Mouse (Mus musculus) liver, embryonic 11.5 days (tissue): ENCODE measurements at regions not wholly inside any gene's neighbourhood (a gene's known extent, or its start where the extent isn't known, plus 50 kb on each side); places are given as distances from the start of the nearest gene placed in this dataset.

Experiments used
- ATAC-seq: fragments of 200-750 bp; cut with Nextera tagmentation; replicated peaks from 2 replicates; pipeline ENCODE4 v1.8.0; 2017; ENCODE audit warnings: moderate number of reproducible peaks, mild to moderate bottlenecking, moderate TSS enrichment, moderate library complexity; ENCODE audit not compliant: low FRiP score
- DNase-seq: peaks from one replicate; pipeline ENCODE4 v3.0.0-alpha.2; 2017; ENCODE audit warnings: low spot score
- H3K27ac ChIP-seq: fragments of 300-500 bp; sonication (generic); 2 replicates; pipeline ENCODE4 v1.5.1; 2014; ENCODE audit warnings: mild to moderate bottlenecking, low read depth, low read length, control low read depth
- H3K27me3 ChIP-seq: fragments of 300-500 bp; sonication (generic); replicated peaks from 2 replicates; pipeline ENCODE4 v1.6.1; 2014; ENCODE audit warnings: low read length, mixed read lengths; ENCODE audit not compliant: control insufficient read depth, insufficient read depth
- H3K36me3 ChIP-seq: fragments of 300-500 bp; sonication (generic); 2 replicates; pipeline ENCODE4 v1.6.1; 2014; ENCODE audit warnings: mild to moderate bottlenecking, low read length, moderate library complexity, mixed read lengths; ENCODE audit not compliant: control insufficient read depth, insufficient read depth
- H3K4me1 ChIP-seq: fragments of 300-500 bp; sonication (generic); replicated peaks from 2 replicates; pipeline ENCODE4 v1.6.1; 2014; ENCODE audit warnings: low read length, mixed read lengths; ENCODE audit not compliant: control insufficient read depth, insufficient read depth
- H3K4me2 ChIP-seq: fragments of 300-500 bp; sonication (generic); 2 replicates; pipeline ENCODE4 v1.6.1; 2014; ENCODE audit warnings: mild to moderate bottlenecking, control low read depth, moderate library complexity
- H3K4me3 ChIP-seq: fragments of 300-500 bp; sonication (generic); 2 replicates; pipeline ENCODE4 v1.5.1; 2014; ENCODE audit warnings: low read depth, low read length, control low read depth
- H3K9ac ChIP-seq: fragments of 300-500 bp; sonication (generic); 2 replicates; pipeline ENCODE4 v1.6.1; 2014; ENCODE audit warnings: low read depth, low read length, control low read depth
- H3K9me3 ChIP-seq: fragments of 300-500 bp; sonication (generic); 2 replicates; pipeline ENCODE4 v1.6.1; 2016; ENCODE audit warnings: low read length, inconsistent platforms, mixed read lengths; ENCODE audit not compliant: control insufficient read depth
- WGBS: fragments of 180-500 bp; shearing (Covaris S2); extraction: QIAGEN DNeasy Blood & Tissue Kit; methylation state at CpG from one replicate; pipeline ENCODE4 v1.1.7; 2014; 5-methylcytosine and 5-hydroxymethylcytosine counted together

DNA sequence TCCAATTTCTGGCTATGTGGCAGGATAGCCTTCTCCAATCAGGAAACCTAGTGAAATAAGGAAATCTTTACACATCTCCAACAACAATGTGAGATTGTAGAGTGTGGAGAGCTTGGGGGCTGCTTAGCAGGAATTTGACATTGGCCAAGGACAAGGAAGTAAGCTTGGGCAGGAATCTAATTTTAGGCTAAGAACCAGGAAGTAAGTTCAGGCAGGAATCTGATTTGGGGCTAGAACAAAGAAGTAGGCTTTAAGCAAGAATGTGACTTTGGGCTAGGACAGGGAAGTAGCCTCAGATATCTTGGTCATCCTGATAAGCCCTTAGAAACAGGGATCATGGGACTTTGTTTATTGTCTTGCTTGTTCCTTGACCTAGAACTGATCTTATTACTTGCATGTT lies 117.6 kb upstream of the Hmga2 start:
- no peaks in the 10 kb centered on the region for H3K9me3 ChIP-seq
- H3K4me1 ChIP-seq = no peaks in the 10 kb centered on the region

DNA sequence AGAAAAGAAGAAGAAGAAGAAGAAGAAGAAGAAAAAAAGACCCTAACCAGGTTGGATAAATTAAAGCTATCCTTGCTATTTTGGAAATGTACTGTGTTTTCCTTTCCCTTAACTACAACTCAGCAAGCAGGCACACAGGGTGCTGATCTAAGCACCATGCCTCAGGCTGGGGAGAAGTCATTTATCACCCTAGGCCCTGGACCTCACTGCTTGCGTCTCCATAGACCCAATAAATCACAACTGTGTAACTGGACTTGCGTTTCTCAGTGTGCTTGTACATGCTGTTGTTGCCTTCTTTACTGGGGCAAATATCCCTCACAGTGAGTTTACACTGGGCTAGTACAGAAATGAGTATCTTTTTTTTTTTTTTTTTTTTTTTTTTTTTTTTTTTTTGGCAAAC lies 113.4 kb upstream of the Hmga2 start:
- no peaks in the 10 kb centered on the region for H3K4me1 ChIP-seq
- no peak overlapping the region for H3K9ac ChIP-seq
- no peaks in the 10 kb centered on the region for H3K9me3 ChIP-seq
- H3K27me3 ChIP-seq = no peaks in the 10 kb centered on the region
- H3K4me2 ChIP-seq = no peak overlapping the region
- H3K36me3 ChIP-seq = no peaks in the 10 kb centered on the region
- DNase-seq (no peak), ATAC-seq (no peak)
- H3K4me3 ChIP-seq = no peak overlapping the region
- 71% methylated on average over 2 of the region's 2 CpGs for WGBS
- no peak overlapping the region for H3K27ac ChIP-seq

More for the DNA sequence above, 117.6 kb upstream of the Hmga2 start:
- ATAC-seq (no peak), DNase-seq (no peak)
- H3K4me2 ChIP-seq = no peak overlapping the region
- H3K4me3 ChIP-seq = no peak overlapping the region
- no peak overlapping the region for H3K27ac ChIP-seq
- H3K27me3 ChIP-seq = no peaks in the 10 kb centered on the region
- no peaks in the 10 kb centered on the region for H3K36me3 ChIP-seq
- no peak overlapping the region for H3K9ac ChIP-seq

DNA sequence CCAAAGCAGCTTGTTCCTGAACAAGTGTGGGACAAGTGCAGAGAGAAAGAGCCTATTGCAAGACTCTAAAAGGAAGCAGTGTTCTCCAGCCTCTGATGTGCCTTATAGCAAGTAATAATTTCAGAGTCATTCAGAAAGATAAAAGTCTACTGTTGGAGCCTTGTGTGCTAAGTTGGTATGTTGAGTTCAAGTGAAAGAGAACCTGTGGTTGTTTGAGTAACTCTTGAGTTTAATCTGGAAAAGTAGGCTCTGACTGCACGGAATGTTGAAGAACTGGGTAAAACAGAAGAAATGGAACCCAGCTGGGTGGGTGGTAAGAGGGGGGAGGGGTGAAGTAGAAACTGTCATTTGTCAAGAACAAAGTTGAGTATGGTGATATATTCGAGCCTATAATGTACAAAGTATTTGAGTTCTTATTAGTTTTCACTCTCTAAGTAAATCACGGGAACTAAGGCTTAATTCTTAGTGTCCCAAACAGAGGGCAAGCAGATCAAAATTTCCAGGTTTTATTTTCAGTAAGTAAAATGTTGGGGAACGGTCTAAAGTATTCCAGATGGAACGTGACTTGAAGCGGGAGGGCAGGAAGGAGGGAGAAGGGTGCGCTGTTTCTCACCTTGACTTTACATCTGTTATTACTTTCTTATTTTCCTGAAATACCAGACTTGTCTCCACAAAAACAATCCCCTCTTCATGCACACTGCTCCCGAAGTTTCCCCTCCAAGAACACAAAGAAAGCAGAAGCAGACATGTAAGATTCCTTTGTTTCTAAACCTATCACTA lies 111.8 kb upstream of the Hmga2 start:
- no peak overlapping the region for H3K9ac ChIP-seq
- no peak overlapping the region for H3K27ac ChIP-seq
- ATAC-seq = no peak
- no peaks in the 10 kb centered on the region for H3K4me1 ChIP-seq
- H3K9me3 ChIP-seq = no peaks in the 10 kb centered on the region
- no peaks in the 10 kb centered on the region for H3K27me3 ChIP-seq
- no peak overlapping the region for H3K4me3 ChIP-seq
- 73% methylated on average over 8 of the region's 8 CpGs for whole genome bisulfite sequencing
- H3K4me2 ChIP-seq = no peak overlapping the region
- DNase-seq = no peak
- H3K36me3 ChIP-seq = no peaks in the 10 kb centered on the region

GRCm38 (mm10) chr10:120587179-120587578 lies 110.9 kb upstream of the Hmga2 start:
- 76% methylated on average over 3 of the region's 3 CpGs for WGBS
- DNase-seq = no peak

DNA sequence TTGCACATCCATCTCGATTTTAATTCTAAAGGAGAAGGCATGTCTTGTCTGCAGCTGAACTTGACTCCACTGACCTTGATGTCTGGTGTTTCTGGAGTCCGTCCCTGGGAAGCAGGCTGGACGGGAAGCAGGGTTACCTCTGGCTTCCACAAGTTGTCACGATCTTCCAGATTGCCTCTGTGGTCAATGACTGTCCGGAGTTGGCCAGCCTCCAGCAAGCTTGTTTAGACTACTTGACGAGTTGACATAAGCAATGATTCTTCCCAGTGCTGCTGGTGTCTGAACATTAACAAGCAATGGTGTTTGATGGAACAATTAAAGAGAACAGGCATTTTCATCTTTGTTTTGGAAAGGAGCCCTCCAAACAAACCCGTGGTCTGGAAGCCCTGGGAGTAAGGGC lies 106.2 kb upstream of the Hmga2 start:
- no peak overlapping the region for H3K4me3 ChIP-seq
- ATAC-seq (no peak), DNase-seq (no peak)
- H3K4me2 ChIP-seq = no peak overlapping the region
- H3K36me3 ChIP-seq = no peaks in the 10 kb centered on the region
- WGBS = 25% methylated on average over 7 of the region's 7 CpGs
- H3K9me3 ChIP-seq = no peaks in the 10 kb centered on the region
- no peak overlapping the region for H3K9ac ChIP-seq
- 0 out of 2 replicates have a peak, but pooled peaks cover 3% of the 10 kb centered on the region for H3K4me1 ChIP-seq
- H3K27me3 ChIP-seq = no peaks in the 10 kb centered on the region
- H3K27ac ChIP-seq = no peak overlapping the region

More at GRCm38 (mm10) chr10:120587179-120587578, 110.9 kb upstream of the Hmga2 start:
- no peak for ATAC-seq
- 0 out of 2 replicates have a peak, but pooled peaks cover 3% of the 10 kb centered on the region for H3K4me1 ChIP-seq
- no peaks in the 10 kb centered on the region for H3K36me3 ChIP-seq
- H3K27me3 ChIP-seq = no peaks in the 10 kb centered on the region
- no peak overlapping the region for H3K4me3 ChIP-seq
- H3K4me2 ChIP-seq = no peak overlapping the region
- no peak overlapping the region for H3K27ac ChIP-seq
- H3K9ac ChIP-seq = no peak overlapping the region
- H3K9me3 ChIP-seq = no peaks in the 10 kb centered on the region

- no peak for ATAC-seq
These were observed 105.3 kb upstream of the Hmga2 start for GRCm38 (mm10) chr10:120581547-120581946.

DNA sequence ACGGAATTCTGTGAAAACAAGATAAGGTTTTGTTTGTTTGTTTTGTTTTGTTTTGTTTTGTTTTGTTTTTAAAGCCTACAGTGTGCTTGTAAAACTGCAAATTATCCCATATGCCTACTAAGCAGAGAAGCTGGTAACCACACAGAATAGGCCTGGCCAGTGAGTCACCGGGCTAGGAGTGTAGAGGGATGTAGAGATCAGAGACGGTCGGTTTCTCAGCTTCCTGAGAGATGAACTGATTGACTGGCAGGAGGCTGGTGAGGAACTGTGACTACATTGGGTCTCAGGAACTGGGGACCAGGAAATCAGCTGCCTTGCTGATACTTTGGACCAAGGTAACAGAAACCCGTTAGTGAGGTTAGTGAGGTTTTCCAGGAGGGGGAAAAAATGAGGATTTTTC lies 100.6 kb upstream of the Hmga2 start:
- H3K27me3 ChIP-seq = no peaks in the 10 kb centered on the region
- 32% methylated on average over 5 of the region's 5 CpGs for WGBS
- ATAC-seq = no peak

More at GRCm38 (mm10) chr10:120581547-120581946, 105.3 kb upstream of the Hmga2 start:
- Histone ChIP-seq H3K4me2 (no peak overlapping the region), H3K27ac (no peak overlapping the region), H3K4me3 (no peak overlapping the region), H3K36me3 (no peaks in the 10 kb centered on the region), H3K9me3 (no peaks in the 10 kb centered on the region), H3K4me1 (0 out of 2 replicates have a peak, but pooled peaks cover 3% of the 10 kb centered on the region), H3K9ac (no peak overlapping the region), H3K27me3 (no peaks in the 10 kb centered on the region)
- no peak for DNase-seq
- 87% methylated on average over 6 of the region's 6 CpGs for WGBS

DNA sequence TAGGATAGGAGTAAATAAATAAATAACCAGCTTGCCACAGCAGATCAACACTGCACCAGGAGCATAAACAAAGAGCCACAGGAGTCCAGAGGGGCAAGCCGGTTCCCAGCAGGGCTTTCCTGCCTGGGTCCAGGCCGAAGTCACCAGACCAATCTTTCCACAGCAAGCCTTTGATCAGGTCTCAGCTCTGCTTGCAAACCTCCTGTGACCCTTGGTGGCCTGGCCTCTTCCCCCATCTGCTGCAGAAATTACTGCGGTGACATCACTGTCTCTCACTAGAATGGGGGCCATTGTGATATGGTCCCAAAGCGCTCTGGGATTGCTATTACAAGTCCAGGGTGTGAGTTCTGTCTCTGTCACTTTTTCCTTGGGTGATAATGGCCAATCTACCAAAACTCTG lies 99.9 kb upstream of the Hmga2 start:
- H3K4me2 ChIP-seq = no peak overlapping the region
- H3K27me3 ChIP-seq = no peaks in the 10 kb centered on the region
- H3K9me3 ChIP-seq = no peaks in the 10 kb centered on the region
- no peak overlapping the region for H3K27ac ChIP-seq
- WGBS = 34% methylated on average over 4 of the region's 4 CpGs
- no peaks in the 10 kb centered on the region; the same call in 1 of the 2 replicates for H3K4me1 ChIP-seq
- no peaks in the 10 kb centered on the region for H3K36me3 ChIP-seq
- H3K4me3 ChIP-seq = no peak overlapping the region
- H3K9ac ChIP-seq = no peak overlapping the region
- no peak for DNase-seq
- no peak for ATAC-seq

More for the DNA sequence above, 100.6 kb upstream of the Hmga2 start:
- Histone ChIP-seq H3K27ac (no peak overlapping the region), H3K4me3 (no peak overlapping the region), H3K4me1 (no peaks in the 10 kb centered on the region; the same call in 1 of the 2 replicates), H3K36me3 (no peaks in the 10 kb centered on the region), H3K4me2 (no peak overlapping the region), H3K9me3 (no peaks in the 10 kb centered on the region), H3K9ac (no peak overlapping the region)
- no peak for DNase-seq

DNA sequence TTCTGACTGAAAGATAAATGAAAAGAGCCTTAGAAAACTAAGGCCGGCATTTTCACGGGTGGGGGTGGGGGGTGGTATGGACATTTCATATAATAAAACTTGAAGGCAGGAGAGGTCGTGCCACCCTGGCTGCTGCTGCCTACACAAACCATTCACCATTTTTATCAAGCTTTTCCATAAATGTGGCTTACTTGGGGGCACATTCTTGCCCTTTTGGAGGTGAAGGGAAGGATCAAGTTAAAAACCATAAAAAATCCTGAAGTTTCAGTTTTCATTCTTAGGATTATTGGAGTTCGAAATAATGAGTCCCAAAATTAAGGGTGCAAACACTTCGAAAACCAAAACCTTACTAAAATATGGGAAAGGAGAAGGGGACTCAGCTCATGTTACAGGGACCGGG lies 95.1 kb upstream of the Hmga2 start:
- DNase-seq (no peak), ATAC-seq (no peak)
- Histone ChIP-seq H3K27me3 (no peaks in the 10 kb centered on the region), H3K4me2 (no peak overlapping the region; the same call in 1 of the 2 replicates), H3K9ac (no peak overlapping the region), H3K9me3 (no peaks in the 10 kb centered on the region), H3K27ac (no peak overlapping the region), H3K4me1 (no peaks in the 10 kb centered on the region; the same call in 1 of the 2 replicates), H3K36me3 (no peaks in the 10 kb centered on the region), H3K4me3 (no peak overlapping the region)
- 17% methylated on average over 6 of the region's 6 CpGs for WGBS
